Mouse (Mus musculus) liver, adult 2 months (tissue): ENCODE measurements at regions not wholly inside any gene's neighbourhood (a gene's known extent, or its start where the extent isn't known, plus 50 kb on each side); places are given as distances from the start of the nearest gene placed in this dataset.

Experiments used
- CTCF ChIP-seq: fragments of 200-500 bp; IDR thresholded peaks from 2 replicates; pipeline ENCODE4 v1.5.1; 2011; ENCODE audit warnings: low read depth, low read length, control low read depth
- POLR2A ChIP-seq: fragments of 200-500 bp; IDR thresholded peaks from 2 replicates; pipeline ENCODE4 v1.6.1; 2011; ENCODE audit warnings: low read length, control low read depth; ENCODE audit not compliant: insufficient read depth; ENCODE audit errors: extremely low read depth

DNA sequence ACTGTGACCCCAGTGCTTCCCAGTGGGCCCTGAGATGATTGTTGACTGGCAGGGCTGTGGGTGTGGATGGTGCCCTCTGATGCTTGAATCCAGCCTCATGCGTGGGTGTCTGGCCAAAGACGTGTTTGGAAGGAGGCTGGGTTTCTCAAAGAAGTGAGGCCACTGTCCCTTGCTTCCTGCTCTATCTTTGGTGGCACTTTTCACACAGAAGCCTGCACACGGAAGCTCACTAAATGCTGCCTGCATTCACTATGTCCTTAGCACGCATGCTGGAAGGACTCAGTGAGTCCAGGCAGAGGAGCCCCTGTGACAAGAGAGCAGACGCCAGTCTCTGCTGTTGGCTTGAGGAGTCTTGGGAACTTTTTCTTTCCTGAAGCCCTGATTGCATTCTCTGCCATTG lies 119.6 kb downstream of the Cyld start:
- TF ChIP-seq CTCF: no peak
- no peak for TF ChIP-seq POLR2A
